Mouse (Mus musculus) layer of hippocampus, adult 18-20 months (tissue): Measurements from ENCODE around the gene Sh3bp4. TPM values are rescaled to one million over a fixed set of nuclear protein-coding genes. Genes with fewer than 3 reads are reported as not detected.

ENCODE experiments used
- DNase-seq, 2 experiments: peaks; one replicate each; pipeline ENCODE4 v3.0.0; 2022; ENCODE audit warnings: low spot score in 2 of 2
- total RNA-seq, 2 experiments: library from RNA; stranded (reverse); gene quantifications; 2 replicates each; pipeline ENCODE4 v1.2.3; 2021

The Sh3bp4 gene
- total RNA-seq, 2 experiments from 2014 or later = 23.4 to 23.6 TPM

DNA sequence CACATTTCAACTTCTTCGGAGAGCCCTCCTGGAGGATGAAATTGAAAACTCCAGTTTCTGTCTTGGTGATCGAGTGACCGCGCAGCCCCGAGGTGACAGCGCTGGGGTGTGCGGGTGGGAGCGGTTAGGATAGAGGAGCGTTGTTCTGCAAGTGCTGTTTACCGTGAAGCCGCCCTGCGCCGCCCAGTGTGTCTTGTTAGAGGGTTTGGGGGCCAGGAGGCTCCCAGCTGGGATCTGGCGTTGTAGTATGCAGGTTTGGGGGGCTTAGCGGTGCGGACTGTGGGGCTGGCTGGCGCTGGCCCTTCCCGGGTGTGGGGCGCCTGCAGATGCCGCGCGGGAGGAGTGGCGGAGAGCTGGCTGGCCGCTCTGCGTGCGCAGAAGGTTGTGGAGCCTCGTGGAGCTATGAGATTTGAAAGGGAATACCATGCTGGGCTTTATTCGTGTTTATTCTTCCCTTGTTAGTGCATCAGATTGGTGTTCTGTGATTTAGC is 701 bp downstream of the Sh3bp4 start:
- DNase-seq = peak; percentile 11 to 39

DNA sequence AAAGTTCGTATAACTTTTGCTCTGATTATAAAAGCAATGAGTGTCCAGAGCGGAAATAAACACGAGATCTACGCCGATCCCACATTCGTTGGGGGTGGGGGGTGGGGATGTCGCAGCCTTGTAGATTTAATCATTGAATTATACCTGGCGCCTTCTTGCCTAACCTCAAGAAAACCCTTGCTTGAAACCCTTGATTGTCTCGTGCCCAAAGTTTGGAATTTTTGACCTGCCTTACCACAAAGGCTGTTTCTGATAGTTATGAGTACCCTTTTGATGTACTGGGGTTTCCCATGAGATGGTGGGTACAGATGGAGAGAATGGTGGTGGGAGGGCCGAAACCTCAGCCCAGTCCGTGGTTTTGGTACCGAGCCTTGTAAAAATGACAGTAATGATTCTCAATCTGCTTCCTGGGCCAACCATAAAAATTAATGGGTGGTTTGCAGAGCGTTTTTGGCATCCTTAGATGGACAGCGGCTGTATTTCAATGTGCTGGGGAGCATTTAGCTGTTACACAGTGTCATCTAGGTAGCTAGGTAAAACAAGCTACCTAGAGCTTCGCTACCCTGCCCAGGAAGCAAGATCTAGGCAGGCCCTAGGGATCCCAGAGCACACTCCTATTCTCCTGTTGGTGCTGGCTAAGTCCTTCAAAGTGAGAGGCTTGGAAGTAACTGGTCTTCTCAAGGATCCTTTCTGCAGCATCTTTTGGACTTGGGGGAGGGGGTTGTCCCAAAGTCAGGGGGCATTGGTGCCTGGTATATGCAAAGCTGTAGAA is 1.3 kb downstream of the Sh3bp4 start:
- no peak for DNase-seq

DNA sequence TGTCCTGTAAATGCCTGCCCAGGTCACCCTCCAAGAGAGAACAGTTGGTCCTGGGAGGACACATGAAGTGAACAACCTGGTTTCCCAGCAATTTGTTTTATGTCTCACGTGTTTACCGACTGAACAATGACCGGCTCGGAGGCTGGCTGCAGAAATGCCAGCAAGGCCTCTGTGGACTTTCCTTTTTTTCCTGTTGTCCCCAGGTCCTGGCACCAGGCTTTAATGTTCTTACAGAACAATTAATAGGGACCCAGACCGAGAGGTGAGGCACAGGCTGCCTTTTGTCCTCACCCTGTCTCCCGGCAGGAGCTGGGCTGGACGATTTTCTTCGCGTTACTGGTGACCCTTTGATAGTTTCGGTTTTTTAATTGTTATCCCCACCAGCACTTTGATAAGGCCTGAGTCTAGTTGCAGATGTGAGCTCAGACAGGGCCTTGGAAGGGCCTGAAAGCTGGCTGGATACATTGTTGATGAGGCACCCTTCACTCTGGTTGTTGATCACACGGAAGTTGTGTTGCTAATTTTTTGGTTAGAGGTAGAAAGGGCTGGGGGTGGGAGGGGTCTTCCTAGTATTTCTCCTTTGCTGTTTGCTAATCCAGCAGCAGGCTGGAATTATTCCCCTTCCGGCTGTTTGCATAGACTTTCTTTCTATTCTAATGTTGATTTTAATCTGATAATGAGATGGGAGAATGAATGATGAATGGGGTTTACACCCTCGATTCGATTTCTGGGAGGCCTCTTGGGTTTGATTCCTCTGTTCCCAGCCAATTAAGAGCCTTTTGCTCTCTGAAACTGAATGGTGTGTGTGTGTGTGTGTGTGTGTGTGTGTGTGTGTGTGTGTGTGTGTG is 2.2 kb downstream of the Sh3bp4 start:
- DNase-seq = no peak

DNA sequence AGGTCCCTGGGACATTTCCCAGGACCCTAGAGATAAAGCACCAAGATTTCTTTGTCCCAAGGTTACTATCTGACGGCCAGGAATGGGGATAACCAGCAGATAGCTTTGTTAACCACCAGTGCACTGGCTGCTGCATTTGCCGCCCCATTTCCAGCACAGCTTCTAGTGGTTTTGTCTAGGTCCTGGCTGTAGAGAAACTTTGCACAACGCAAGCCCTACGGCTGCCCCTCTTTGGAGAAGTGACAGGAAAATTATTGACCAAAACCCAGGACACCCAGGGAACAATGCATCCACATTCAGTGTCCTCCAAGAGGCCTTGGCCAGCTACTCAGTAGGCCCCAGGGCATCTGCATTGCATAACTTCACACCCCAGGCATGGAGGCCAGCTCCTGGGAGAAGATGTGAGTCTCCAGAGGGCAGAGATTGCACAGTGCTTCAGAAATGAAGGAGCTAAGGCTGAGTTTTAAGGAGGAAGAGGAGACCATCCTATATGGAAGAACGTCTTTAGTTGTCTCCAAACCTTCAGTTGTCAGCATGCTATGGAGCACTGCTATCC is 3.2 kb downstream of the Sh3bp4 start:
- DNase-seq = no peak

DNA sequence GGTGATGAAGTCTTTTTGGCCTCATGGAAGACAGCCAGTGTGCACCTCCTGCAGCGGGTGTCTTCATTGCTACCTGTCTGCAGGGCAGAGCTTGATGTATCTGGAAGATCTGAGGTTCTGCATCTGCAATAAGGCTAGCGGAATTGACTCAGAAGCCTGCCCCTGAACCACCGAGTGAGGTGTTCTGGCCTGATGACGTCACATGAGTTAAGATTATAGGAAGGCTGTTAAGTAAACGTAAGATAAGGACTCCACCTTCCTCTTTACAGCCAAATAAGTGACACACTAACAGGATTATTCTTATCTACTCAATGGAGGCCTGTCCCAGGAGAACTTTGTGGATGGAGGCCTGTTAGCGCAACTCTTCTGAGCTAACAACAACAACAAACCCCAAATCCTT is 4.5 kb downstream of the Sh3bp4 start:
- no peak for DNase-seq

DNA sequence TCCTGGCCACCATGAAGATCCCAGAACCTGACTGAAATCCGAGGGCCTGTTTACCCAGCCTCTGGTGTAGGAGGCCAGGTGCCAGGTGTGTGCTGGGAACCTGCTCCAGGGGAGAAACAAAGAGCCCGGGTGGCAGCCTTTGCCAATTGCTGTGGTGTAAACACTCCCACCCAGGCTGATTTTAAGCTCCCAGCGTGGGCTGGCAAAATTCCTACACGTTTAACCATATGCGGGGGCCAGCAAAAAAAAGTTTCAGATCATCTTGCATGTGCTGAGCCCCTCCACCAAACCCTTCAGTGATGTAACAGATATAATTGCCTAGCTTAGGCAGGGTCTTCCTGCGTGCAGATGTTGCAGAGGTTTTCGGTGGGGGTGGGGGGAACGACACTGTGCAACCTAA is 4.9 kb downstream of the Sh3bp4 start:
- DNase-seq = no peak

DNA sequence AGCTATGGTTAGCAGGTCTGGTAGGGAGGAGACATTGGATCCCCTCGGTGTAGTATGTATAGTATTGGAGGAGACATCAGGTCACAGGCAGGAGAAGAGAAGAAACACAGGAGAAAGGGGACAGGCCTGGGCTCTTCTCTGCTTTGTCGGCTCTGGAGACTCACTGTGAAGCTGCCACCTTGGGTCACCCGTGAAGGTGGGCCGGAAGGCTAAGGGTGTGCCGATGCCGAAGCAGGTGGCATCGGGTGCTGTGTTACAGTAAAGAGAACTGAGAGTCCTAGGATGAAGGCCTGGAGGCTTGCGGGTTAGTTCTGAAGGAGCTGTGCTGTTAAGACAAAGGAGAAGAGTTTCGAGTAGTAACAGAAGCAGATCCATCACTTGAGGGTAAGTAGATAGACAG is 6.6 kb downstream of the Sh3bp4 start:
- DNase-seq = no peak

DNA sequence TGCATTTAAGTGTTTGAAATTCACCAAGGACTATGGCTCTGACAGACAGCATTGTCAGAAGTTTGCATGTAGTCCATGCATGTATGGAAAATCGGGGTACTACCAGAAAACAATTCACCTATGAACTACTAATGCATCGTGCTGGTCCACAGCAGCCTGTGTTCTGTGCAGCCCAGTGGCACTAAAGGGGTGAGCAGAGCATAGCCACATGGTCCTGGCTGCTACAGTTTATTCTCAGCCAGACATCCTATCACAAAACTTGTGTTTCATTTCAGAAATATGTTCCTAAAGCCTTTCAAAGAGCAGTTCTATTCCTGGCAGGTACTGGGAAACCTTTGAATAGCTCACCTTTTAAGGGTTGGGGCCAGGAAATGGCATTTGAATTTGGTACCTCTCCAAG is 8.0 kb downstream of the Sh3bp4 start:
- no peak for DNase-seq

DNA sequence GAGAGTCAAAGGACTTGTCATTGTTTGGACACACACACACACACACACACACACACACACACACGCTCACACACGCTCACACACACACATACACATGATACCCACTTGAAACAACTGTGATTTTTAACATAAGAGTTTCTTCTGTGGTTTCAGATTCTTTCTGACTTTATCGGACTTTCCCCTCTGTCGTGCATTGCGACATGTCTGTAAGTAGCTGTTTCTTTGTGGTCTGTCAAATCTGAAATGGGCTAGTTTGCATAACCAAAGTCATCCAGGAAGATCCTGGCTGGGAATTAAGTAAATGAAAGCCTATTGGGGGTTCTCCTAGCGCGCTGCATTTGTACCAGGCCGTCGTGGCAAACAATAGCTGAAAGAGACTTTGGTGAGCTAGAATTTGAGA is 8.5 kb downstream of the Sh3bp4 start:
- no peak for DNase-seq

DNA sequence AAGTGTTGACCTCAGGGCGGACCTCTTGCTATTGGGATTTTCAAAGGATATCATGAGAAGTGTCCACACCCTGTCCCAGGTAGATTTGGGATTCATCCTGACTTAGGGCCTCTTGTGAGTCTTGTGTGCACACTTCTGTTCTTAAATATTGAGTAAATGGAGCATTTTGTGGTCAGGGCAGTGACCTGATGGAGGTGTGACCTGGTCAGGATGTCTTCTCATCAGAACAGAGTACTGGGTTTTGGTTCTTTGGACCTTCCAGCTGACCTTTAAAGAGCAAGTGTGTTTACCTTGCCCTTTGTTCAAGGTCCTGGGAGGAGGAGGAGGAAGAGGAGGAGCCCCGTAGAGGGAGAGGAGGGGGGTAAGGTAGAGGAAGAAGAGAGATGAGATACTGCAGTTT is 9.0 kb downstream of the Sh3bp4 start:
- no peak for DNase-seq

DNA sequence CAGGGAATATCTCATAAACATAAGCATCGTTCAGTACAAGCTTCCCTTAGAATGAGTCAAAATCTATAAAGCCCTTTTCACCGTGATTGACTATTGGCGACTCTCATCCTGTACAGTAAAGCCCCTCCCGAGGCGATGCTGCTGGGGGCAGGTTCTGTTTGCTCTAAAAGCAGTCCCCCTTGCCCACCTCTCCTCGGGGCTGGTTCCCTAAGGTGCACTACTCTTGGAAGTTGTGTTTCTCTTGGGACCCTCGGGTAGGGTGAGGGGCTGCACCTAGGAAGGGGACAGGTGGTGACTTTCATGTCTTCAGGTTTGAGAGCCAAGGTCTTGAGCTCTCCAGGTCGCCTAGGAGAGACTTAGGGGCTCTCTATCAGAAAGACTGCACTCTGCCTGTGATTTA is 10.2 kb downstream of the Sh3bp4 start:
- no peak for DNase-seq

DNA sequence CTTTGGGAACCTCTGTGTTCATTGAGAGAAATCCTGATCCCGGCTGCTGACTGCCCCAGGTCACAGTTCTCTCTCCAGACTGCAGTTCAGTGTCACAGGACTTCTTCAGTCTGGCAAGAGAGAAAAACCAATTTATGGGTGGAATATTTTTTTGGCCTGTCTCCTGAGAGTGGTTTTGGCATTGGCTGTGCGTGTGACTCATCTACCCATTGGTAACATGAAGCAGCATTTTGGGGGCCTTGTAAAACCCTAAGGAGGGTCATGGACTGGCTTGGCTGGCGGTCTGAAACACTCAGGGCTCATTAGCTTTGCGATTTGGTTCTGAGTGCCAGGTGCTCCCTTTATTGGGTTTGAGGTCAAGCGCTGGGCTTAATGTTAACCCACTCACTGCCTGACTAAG is 10.6 kb downstream of the Sh3bp4 start:
- no peak for DNase-seq

DNA sequence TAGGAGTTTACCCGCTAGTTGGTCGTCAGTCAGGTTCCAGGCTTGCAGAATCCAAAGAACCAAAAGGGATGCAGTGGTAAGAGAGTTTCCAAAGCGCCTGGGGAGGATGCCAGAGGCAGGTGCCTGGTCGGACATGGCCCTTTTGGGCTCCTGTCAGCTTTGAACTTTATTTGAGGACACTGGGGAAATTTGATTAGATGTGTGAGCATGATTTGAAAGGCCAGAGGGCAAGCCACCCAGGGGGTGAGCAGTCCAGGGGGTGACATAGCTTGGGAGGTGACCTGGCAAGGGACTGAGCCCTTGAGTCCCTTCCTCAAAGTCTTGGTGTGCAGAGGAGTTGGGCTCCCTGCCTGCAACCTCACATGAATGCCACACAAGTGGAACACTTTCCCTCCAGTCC is 11.2 kb downstream of the Sh3bp4 start:
- DNase-seq = no peak

DNA sequence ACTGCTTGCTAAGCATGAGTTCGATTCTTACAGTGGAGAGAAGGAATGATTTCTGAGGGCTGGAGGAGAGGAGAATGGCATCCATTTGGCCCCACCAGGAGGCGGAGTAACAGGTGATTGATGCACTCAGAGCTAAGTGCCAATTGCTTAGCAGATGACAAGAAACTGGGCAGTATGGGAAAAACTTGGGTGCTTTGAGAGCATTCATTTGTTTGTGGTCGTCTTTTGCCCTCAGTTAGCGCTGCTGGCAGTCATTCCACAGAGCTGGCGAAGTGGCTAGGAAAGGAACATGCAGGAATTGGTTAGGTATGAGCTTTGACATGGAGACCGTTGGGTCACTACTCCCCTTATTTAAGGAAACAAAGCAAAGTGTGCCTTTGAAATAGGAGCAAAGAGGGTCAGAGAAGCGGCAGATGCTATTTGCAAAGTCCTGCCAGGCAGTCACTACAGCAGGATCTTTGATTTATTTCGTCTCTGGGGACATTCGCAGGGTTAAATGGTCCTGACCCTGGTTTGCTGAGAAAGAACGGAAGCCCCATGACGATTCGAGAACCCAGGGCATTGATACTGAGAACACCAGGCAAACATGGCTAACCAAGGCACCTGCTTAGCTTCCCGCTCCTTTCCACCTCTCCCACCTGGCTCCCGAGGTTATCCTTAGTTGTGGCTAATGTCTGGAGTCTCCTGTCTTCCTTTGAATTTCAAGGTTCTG is 12.1 kb downstream of the Sh3bp4 start:
- no peak for DNase-seq

DNA sequence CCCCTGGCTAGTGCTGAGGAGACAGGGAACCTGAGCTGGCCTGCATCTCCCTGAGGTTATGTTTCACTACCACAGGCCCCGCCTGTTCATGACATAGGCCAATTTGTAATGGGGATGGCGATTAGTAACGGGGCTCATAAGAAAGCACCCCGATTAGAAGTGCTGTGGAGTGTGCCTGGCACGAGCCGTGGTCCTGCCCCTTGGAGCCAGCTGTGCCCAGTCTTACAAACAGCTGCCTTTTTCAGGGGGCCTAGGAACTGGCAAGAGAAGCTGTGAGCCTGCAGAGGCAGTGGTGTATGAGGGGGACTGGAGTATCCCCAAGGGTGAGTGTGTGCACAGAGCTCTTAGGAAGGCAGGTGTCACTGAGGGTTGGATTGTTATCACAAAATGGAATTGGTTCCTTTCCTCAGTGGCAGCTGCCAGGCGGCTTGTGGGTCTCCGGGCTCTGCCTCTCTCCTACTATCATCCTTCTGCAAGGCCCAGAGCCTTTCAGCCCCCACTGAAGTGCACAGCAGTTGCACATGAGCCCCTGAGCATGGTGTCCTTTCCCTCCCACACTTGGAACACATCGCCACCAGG is 16.4 kb downstream of the Sh3bp4 start:
- DNase-seq = no peak

DNA sequence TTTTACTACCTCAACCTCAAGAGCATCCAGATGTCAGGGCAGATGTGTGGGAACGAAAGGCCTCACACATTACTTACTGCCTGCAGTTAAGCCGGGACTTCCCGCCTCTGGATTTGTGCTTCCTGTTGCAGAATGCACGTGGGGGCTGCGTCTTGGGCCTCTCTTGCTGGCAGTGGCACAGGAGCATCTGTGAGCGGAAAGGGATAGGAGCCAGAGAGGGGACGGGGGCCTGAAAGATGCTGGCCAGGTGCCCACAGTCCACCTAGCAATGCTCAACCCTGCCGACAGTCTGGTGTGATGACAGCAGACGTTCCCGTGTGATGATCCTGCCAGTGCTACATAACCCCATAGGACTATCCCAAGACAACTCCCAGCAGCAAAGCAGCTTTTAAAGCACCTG is 17.9 kb downstream of the Sh3bp4 start:
- no peak for DNase-seq

DNA sequence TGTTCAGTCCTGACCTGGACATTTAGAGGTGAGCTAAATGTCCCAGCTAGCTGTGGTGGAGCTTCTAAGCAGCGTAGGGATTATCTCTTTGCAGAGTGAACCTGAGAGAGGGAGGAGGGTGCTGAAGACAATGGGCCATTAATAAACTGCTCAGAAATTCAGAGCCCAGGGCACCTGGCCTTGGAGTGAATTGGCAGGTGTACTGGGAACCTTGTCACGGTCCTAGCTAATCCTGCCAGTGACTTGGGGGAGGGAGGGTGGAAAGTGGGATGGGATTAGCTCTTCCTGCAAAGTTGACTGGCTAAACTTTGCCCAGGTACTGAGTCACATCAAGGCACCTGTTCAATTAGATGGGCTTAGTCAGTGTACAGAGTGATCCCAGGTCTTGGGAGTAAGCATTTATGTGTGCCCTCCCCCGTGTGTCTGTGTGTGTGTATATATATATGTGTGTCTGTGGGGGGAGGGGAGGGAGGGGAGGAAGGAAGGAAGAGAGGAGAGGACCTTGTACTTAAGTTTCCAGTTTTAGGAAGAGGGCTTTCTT is 18.6 kb downstream of the Sh3bp4 start:
- no peak for DNase-seq

DNA sequence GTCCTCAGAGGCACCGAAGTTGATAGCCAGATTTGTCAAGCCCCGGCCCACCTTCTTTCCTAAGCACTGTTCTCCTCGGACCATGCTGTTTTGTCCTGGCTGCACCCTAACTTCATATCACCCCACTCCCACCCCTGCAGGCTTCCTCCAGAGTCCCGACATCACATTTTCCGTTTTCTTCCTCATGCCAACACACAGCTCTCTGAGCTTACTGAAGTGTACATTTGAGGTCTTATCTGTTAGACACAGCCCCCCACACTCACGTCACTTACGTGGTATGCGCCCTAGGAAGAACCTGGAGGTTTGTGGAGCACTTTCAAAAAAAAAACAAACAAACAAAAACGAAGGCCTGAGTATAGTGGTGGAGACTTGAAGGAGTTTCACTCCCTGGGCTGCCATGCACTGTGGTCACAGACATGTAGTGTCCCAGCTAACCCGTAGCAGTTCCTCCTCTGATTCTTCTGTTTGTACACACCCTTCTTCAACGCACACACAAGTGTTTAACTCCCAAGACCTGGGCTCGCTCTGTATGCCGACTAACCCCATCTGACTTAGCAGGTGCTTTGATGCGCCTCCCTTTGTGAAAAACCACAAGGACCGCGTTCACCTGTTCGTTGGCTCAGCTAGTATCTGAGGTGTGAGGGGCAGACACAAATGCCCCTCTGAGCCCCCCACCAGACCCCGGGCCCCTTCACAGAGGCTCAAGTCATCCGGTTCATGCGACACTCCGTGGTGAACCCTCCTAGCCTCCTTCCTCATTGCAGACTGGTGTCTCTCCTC is 19.8 kb downstream of the Sh3bp4 start:
- DNase-seq = no peak

DNA sequence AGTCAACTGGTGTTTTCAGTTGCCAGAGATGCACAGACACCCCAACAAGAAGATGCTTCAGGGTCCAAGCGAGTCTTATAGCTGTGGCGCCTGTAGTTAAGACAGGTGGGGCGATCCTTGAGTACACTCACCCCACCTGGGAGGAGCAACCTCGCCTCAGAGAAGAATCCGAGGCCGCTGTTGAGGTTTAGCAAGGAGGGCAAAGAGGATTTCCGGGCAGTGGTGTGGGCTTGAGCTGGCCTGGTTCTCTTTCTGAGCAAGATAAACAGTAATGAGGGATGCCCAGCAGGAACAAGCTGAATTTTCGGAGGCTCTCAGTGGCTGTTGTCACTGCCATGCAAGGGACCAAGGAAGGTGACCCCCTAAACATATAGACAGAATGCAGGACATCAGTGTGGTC is 20.5 kb downstream of the Sh3bp4 start:
- no peak for DNase-seq

DNA sequence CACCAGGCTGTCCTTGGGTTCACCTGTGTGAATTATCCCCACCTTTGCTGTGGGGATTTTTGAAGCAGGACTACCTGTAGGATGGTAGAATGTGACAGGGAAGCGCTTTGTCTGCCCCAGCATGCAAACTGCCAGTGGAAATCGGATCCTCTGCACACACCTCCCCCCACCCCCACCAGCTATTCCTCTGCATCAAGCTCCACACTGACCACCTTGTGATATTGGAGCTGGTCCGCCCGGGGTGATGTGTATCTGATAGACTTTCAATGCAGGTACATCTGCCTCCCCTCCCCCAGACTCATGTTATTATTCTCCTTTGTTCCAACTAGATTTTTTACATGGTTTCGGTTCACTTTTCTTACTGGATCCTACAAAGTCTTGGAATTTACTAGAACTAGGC is 21.8 kb downstream of the Sh3bp4 start:
- no peak for DNase-seq
